Mouse (Mus musculus) ovary, postnatal 10 days (tissue): Measurements from ENCODE around the gene Insc.

Experiments
- DNase-seq: peaks from one replicate; pipeline ENCODE4 v3.0.0; 2022; ENCODE audit warnings: low spot score

The Insc gene

DNA sequence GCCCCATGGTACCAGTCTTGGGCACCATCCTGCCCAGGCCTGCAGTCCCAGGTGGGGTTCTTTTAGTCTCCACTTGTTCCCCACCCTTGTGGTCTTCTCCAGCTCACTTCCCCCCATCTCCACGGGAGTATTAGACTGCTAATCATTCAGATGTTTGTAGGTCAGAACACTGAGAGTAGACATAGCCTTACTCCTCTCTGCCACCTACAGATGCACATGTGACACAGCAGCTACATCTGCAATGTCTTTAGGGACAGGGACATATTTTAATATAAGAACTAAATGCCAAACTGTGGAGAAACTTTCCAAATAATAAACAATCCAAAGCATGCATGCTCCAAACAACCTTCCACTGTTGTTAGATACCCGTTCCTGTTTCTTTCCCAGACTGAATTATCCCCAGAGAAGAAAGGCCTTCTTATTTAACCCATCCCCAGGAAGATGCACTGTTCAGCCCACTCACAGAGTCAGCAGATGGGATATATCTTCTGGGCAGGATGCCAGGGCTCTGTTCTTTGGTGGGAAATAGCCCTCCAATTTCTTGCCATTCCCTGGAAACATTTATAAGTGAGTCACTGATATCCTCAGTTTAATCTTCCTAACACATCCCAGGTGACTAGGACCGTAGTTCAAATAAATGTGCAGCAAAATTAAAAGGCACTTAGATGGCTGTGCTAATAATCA lies 88.9 kb downstream of the Insc start:
- no peak for DNase-seq

DNA sequence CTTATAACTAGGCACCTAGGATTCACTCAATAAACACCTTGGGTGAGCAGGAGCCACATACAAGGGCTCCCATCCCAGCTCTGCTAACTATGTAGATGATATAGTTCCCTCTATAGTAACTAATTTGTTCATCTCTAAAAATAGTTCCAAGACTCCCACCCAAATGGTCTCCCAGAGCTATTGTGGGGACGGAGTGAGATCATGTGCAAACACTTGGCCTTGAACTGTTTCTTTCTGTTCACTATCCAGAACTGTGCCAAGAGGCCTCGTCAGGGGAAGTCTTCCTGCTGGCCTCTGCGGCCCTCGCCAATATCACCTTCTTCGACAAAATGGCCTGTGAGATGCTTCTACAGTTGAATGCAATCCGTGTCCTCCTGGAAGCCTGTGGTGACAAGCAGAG lies 91.0 kb downstream of the Insc start:
- no peak for DNase-seq

DNA sequence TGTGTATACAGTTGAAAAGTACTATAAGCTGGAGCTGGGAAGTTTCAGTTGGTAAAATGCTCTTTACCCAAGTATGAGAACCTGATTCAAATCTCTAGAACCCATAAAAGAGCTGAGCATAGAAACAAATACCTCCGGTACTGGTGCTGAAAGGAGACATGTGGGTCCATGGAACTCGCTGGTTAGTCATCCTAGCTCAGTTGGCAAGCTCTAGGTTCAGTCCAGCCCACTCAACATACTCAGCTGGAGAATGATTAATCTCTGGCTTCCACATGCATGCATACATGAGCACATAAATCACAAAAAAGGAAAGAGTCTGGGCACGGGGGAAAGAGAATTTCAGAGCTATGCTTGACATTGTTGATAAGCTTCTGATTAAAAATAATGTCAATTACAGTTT lies 93.8 kb downstream of the Insc start:
- DNase-seq, result no peak

DNA sequence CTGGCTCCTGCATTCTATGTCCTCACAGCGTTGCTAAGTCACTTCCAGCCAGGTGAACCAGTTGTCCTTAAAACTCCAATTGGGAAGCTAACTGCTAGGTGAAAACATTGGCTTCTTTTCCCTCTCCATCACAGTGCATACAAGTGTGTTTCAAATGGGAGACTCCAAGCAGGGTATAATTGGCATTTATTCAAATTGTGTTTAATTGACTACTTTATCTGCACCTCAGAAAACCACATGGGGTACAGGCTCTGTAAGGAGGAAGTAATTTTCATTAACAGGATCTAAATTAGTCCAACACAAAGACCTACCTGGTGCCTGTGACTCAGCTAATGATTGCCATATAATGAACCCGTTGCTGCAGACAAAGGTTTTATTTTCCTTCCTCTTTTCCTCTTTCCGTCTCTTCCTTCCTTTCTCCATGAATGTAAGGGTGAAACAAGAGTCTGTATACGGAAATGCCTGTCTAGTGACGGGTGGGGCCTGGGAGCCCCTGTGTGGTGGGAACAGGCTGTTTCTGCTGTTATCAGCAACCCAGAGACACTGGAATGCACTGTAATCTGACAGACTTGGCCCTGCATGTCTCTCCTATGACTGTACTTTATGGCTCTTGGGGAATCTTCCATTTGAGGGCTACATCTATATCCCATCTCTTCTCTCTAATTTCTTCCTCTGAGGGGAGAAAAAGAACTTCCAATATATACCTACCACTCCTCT lies 96.7 kb downstream of the Insc start:
- DNase-seq, result no peak

DNA sequence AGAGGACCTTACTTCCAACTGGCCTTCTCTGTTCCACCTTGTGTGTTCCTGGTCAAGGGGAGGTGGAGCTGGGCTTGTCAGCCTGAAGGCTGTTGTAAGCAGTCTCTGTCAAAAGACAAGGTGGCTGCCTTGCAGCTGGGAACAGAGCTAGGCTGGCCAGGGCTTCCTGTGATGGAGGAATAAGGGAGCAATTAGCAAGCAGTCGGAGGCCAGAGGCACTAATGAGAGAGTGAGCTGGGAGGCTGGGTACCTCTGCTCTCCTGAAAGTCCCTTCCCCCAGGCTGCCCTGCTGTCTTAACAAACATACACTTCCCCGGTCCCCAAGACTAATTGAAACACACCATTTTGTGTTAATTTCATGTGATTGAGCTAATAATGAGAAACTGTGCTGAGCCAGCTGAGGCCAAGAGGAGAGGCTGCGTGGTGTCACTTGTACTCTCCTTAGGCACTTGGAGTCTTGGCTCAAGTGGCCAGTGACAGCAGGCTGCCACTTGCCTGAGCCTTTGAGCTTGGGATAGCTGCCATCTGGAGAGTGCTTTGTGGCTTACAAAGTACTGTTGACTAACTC lies 99.2 kb downstream of the Insc start:
- no peak for DNase-seq

DNA sequence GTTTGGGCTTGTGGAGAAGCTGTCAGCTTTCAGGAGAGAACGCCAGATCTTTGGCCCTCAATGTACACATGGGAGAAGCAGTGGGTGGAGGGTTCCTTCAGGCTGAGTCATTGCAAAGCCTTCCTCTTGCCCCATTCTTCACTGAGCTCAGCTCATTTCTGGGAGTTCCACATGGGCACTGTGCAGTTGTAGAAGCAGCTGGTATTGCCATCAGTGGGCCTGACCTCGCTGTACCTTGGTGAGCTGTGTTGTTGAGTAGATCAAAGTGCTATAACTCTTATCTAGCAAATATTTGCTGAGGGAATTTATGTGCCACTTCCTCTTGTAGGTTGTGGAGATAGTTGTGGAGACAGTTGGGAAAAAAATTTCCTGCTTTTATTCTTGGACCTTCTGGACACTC lies 103.7 kb downstream of the Insc start:
- DNase-seq, result no peak

DNA sequence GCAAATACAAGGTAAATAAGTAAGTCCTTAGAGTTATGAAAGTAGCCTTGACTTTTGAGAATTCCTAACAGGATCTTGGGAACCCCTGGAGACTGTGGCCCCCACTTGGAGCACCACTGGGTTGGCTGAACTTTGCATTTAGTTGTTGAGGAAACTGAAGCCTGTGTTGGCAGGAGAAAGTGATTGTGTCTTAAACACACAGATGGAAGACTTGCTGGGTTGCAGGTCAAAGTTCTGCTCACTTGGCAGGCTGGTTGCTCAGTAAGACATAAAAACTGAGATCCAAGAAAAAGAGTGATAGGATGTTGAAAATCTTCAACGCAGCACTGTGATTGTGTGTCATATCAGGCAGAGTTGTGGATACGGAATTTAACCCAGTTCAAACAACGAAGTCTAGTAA lies 108.9 kb downstream of the Insc start:
- no peak for DNase-seq

DNA sequence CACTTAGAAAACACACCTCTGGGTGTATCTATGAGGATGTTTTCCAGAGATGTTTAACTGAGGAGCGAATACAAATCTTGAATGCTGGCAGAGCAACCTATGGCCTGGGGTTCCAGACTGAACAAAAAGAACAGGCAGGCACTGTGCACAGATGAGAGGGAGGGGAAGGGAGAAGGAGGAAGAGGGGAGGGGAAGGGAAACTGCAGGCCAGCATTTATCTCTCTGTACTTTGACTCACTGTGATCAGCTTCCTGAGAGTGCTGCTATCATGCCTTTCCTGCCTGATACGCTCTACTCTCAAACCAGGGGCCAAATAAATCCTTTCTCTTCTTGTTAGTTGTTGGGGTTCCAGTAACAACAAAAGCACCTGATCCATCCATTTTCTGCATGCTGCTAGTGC lies 110.7 kb downstream of the Insc start:
- DNase-seq, result no peak

DNA sequence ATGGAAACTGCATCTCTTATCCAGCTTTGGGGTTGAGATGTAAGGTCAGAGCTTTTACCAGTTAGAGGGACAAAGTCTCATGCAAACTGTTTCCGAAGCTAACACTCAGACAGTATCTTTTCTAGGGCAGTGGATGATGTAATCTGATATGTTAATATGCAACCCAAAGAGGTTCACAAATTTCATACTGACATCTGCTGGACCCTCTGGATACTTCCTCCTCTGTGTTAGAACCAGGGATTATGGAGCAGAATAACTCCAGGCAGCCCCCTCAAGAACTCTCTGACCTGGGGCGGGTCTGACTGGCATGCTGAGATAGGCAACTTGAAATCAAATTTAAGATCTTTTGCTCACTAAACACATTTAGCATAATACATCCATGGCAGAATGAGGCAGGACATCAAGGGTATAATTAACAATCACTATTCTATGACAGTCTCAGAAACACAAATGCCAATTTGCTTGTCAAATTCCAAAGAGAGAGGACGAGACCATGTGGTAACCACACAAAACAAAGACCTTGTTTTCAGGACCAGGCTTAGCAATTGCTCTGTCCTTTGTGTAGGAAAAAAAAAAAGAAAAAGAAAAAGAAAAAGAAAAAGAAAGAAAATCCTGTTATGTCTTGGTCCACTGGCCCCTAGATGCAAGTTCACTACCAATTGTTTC lies 117.5 kb downstream of the Insc start:
- DNase-seq, result no peak

DNA sequence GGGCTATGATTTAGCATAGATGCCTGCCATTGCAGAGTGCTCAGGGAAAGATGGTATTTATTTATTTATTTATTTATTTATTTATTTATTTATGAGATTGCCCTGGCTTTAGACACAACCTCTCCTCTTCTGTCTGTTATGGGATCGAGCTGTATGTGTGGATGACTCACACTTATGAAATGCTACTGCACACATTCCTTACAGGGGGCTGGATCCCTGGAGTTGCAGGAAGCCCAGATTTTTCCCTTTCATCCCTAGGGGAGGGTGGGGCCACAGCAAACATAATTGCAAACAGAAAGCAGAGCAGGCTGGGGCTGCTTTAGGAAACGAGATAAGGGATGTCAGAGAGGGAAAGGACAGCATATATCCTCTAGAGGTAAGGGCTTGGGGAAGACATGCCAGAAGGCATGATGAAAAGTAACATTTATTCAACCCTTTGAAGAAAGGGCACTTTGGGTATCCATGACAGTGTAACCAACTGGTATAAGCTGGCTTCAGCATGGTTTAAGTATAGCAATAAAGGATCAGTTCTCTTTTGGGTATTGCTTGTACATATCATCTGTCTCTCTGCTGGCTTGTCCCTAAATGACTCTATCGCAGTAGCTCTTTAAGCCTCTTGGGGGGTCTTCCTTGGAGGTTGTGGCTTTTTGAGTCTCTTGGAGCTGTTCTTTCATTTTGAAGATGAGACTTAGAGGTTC lies 130.0 kb downstream of the Insc start:
- no peak for DNase-seq

DNA sequence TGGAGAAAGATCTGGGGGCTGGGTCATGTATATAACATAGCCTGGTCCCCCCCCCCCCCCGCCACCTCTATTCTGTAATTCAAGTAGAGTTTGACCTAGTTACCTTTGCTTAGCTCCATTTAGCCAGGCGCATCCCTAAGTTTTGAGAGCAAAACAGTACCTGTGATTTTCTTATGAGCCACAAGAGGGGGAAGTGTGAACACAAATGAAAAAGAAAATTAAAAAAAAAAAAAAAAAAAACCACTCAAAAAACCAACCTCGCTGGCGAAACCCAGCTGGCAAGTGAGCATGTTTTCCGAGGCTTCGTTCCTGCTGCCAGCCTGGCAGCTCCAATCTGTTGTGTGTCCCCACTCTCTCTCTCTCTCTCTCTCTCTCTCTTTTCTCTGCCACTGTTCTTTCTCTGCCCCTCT lies 130.5 kb downstream of the Insc start:
- DNase-seq, result no peak

DNA sequence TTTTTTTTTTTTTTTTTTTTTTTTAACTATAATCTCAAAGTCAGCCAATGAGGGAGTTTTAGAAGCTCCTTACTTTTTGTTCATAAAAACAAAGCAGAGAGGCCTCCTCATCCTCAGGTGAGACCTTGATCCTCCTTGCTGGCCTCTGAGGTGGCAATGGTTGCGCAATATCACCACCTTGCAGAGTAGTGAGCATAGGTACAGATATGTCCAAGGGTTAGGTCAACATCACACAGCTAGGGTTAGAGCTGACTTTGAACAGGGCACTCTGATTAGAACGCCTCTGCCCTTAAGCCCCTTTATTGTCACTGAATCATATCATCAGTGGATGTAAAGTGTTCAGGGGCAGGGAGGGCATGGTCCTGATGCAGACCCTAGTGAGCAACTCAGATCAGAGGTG lies 131.1 kb downstream of the Insc start:
- no peak for DNase-seq

DNA sequence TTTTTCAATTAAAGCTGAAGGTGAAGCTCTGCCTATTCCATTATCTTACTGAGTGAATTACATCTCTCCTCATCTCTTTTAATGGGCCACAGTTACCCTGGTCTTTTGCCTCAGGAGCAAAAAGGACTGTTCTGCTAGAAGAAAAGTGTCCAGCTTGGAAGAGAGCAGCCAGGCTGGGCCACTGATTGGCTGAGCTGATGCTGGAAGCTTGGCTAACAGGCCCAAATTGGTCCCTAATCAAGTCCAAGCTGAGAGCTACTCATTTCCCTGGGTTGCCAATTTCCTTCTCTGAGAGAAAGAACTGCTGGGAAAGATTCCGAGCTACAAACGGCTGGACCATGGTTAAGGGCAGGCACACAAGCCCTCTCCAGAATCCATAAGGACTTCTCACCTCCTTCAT lies 140.1 kb downstream of the Insc start:
- DNase-seq, result no peak

DNA sequence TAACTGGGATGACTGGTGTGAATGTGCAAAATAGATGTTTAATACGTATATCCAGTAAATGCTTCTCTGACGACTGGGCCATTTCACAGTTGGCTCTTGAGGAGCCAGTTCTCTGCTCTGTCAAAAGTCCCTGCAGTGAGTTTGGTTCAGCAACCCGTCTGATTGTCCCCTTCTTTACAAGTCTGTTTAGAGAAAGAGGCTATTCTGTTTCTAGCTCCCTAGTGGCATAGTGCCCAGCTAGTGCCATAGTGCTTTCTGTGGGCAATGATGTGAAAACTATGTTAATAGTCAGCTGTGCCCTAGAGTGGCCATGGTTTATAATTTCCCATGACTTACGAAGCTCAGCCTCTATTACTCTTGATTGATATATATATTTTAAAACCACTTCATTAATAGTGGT lies 143.4 kb downstream of the Insc start:
- DNase-seq, result no peak

DNA sequence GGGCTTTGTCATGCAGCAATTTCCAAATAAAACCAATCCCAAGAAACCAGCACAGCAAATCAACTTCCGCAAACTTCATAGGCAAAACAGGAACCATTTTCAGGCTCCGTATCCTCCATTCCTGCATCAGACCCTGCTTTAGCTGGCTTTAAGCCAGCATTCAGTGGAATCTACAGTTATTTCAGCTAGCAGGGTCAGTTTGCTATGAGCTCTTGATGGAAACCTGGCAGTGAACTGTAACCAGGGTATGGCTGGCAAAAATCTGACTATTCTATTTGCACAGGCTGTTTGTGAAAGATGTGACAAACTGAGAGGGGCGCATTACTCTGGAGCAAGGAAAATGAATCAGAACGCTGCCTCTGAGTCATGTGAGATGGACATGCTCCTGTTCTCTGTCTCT lies 146.7 kb downstream of the Insc start:
- DNase-seq, result no peak

DNA sequence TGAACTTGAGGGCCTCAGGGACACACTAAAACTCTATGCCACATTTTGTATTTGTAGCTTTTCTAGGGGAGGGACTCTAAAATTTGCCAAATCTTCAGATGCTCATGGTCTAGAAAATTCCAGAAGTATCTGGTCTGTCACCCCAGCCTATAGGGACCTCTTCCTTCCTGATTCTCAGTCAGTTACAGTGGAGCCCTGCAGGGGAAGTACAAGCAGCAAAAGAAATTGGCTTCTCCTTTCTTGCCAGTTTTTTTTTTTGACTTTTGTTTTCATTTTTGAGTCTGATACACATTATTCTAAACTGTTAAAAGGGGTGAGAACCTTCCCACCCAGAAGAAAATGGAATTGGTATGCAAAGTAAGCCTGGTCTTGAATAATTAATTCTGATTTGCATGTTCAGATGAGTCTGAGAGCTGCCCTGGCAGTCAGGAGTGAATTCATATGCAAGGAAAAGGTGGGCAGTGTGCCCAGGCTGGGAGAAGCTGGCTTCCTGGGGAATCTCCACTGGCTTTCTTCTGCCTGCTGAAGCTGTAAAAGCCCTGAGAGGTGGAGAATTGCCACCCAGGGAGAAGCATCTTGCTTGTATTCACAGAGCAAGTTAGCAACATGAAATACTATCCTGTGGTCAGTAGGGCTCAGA lies 149.2 kb downstream of the Insc start:
- no peak for DNase-seq

DNA sequence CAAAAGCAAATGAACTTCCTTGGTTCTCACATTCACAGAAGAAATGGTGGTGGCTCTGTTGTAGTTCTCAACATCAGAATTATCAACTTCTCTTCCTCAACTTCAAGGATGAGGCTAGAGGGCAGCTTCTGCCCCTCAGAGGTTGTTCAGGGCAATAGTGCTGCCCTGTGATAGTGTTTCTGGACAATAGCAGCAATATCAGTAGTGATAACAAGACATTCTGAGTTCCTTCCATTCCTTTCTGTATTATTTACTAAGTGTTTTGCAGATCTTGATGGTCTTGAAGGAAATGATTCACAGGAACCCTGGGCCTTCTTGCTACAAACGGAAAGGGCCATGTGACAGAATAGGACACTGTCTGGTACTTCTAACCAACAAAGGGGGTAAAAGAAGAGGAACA lies 150.4 kb downstream of the Insc start:
- DNase-seq, result no peak

DNA sequence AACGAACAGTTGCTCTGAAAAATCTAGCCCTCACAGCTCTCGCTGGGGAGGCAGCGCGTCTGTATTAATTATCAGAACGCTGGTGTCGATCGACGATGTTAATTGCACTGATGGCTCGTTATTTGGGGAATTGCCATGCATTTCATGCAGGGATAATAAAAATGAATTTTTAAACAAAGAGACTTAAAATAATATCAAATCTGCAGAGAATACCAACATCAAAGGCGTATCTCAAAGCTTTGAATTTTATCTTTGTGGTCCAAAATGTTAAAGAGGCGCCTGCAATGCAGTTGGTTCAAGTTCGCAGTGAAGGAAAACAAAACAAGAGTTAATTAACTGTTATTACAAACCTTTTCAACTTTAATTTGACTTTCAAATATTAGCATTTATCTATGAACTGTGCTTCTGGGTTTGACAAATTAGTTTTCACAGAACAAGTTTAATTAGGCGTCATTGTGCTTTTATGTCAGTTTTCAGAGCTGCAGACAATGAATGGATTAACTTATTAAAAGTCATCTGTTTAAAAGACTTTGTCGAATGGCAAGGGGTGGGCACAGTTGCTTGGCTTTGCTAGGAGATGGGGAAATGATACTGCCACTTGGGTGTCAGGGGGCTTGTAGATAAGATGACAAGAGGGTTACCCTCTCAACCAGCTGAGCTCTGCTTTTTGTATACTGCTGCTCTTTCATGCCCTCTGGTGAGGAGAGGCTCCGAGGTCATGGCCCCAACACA lies 153.6 kb downstream of the Insc start:
- DNase-seq, result no peak
